Mouse (Mus musculus): Measurements from ENCODE around the gene 1700010B08Rik.
"Not testable (repeated sequence)": the region's sequence is repeated elsewhere in the genome, so short reads cannot be mapped to it uniquely, and the experiment has no call there.

Gene 1700010B08Rik

DNA sequence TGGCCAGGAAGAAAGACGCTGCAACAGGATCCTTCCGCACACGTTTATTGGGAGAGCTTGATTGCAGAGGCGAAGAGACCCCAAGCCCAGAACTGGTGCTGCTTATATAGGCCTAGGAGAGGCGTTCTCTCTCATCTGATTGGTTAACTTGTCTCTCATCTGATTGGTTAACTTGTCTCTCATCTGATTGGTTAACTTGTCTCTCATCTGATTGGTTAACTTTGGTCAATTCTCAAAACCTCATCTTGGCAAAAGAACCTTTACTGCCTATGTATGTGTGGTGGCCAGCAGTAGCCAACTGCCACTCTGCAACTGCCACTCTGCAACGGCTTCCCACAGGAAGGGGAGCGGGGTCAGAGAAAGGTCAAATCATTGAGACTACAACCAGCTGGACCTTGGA is at the start of gene 1700010B08Rik:
Gene 1700010B08Rik, plus strand, starts transcription at position 301 of the 400 bp plus-strand sequence.
- DNase-seq: not testable (repeated sequence)

DNA sequence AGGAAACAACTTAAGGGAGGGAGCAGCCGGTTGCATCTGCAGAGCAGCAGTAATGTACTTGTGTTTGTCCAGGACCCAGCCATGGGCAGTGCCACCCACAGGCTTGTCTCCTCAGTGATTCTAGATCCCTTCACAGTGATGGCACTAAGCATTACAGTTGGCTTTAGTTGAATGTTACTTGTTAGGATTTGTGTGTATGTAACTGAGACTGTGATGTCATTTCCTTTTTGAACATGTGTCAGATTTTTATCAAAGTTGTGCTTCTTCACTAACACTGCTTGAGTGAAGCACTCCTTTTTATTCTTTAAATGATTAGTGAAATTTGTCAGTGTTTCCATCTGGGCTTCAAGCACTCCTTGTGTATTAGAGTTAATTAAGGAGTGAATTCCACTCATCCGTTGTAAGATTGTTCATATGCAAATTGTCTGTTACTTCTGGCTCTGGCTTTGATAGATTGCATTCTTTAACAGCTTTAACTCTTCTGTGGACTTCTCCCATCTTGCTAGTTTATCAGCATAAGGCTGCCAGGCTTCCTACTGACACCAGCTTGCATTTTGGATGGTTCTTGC is 46.8 kb upstream of the 1700010B08Rik start:
- no peak for DNase-seq

DNA sequence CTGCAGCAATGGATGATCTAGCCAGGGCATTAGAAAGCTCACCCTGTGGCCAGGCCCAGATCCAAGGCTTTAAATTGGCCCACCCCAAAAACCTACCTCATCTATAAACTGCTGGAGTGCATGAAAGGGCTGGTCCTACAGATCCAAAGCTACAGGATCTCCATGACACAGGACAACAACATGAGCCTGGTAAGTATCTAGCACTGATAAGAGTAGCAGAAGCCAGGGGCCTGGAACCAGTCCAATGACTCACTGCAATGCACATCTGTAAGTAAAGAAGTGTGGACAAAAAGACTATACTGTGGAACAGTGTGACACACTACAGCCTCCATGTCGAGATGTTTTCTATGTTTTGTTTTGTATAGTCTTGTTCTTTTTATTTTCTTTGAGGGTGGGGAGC is 45.7 kb upstream of the 1700010B08Rik start:
- no peak for DNase-seq

DNA sequence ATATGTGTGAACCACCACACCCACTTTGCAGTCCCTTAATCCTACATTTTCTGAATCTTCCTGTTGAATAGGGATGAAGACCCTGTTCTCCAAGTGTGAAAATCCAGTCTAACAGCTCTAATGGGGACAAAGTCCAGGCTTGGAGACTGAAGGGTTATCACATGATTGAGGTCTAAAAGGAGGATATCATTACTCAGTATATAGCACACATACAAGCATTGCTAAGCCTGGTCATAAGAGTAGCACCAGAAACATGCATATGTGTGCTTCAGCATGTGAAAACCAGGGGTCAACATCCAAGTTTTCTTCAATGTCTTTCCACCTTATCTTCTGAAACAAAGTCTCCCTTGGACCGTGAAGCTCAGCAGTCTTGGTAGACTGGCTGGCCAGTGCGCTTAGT is 40.6 kb upstream of the 1700010B08Rik start:
- no peak for DNase-seq

DNA sequence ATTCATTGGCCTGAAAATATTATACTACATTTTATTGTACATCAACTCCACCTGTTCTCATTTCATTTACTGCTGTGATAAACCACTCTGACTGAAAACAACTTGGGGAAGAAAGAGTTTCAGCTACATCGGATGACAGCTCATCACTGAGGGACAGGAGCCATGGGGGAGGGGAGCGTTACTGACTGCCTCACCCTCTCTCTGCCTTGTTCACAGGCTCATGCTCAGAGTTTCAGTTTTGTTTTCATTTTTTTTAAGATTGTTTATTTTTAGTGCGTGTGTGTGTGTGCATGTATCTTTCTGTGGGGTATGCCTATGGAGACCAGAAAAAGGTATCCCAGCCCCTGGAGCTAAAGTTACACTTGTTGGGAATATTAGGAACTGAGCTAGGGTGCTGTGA is 40.0 kb upstream of the 1700010B08Rik start:
- no peak for DNase-seq

DNA sequence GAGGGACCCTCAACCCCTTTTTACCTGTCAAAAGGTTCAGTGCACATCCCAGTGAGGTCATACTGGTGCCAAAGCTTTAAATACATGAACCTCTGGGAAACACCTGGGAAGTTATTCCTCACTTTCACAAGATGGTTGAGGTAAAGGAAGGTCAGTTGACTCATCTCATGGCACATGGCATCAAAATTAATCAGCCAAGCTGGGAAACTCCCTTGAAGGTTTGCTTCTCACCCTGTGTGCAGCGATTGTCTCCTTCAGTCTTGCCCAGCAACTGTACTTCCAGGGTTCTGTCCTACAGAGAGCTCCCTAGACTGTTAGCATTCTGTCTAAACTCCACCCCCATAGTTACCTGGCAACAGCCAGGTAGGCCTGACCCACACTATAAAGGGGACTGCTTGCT is 39.1 kb upstream of the 1700010B08Rik start:
- DNase-seq: no peak

DNA sequence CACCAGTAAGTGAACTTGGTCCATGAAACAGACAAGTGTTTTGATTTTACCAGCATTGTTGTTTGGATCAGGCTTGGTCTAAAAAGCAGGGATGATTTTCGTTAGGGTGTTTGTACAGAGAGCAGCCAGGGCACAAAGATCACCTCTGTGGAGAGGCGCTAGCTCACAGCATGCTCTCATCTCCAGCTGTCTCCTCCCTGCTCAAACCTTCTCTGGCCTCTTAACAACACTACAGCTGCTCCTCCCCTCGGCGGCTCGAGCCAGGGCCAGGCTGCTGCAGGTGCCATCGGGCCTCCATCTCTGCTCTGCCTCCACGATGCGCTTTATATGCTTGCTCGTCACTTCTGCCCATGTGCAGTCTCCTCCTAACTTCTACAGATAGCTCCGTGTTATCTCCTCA is 36.4 kb upstream of the 1700010B08Rik start:
- DNase-seq: no peak

DNA sequence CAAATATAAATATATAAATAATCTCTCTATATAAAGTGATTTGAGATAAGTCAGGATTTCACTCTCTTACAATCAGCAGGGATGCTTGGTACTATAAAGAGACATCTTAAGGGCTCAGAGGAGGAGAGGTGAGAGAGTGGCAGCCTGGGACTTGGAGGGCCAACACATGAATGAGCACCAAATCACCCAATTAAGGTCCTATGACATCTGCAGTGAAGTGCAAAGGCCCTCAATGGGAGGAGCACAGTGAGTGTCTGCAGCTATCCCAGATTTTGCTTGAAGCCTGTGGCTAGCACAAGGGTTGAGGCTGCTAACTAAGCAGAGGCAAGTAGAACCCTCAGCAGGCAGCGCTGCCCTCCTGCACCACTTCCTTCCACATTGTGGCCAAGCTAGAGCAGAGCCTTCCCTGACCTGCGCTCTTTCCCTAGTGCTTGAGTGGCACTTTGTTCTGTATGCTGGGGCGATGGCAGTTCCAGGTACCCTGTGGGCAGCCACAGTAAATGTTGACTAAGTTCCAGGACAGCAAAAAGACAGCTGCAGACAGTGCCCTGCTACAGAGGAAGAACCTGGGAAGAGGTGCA is 33.3 kb upstream of the 1700010B08Rik start:
- no peak for DNase-seq

DNA sequence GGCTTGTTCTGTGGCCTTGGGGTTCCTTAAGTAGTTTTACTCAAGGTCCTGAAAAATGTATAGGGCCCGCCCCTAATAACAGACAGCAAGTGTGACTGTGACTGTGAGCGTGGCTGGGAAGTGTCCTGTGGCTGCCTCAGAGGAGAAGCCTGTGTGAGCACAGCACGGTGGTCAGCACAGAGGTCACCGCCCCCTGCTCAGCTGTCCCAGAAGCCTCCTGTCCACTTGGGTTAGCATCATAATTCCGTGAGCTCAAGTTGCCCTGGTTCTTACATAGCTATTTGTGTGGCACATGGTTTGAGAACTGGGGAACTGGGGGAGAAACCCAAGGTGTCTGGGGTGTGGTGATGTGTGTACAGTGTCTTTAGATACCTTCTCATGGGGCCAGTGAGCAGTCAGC is 31.9 kb upstream of the 1700010B08Rik start:
- DNase-seq: no peak

DNA sequence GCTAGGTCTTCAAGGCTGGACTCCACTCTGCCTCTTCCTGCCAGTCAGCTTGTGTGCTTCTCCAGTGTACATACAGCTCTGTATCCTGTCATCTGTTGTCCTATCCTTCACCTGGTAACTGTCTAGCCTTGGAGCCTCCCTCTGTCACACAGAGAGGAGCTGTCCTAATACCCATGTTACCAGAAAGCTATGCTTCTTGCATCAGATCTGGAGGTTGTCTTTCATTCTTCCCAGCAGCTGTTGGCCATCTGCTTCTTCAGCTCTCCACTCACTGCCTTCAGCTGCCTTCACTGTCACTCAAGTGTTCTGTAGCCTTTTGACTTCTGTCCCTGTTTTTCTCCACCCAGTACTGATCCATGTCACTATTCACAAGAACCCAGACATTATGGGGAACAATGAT is 29.4 kb upstream of the 1700010B08Rik start:
- DNase-seq: no peak

DNA sequence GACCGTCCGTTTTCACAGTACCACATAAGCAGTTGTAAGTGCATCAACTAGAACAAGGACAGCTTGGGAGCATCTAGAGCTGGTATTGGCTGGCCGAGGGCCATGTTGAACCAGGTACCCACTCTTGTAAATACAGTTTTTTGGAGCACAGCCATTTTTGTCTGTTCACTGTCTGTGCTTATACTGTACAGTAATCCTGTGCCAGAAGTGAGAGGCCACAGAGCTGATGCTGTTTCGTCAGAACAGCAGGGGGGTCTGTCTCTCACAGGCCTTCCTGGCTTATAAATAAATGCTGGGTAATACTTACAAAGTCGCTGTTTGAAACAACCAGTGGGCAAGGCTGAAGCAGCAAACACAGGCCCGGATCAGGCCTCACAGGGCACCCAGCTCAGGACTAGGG is 27.5 kb upstream of the 1700010B08Rik start:
- no peak for DNase-seq

DNA sequence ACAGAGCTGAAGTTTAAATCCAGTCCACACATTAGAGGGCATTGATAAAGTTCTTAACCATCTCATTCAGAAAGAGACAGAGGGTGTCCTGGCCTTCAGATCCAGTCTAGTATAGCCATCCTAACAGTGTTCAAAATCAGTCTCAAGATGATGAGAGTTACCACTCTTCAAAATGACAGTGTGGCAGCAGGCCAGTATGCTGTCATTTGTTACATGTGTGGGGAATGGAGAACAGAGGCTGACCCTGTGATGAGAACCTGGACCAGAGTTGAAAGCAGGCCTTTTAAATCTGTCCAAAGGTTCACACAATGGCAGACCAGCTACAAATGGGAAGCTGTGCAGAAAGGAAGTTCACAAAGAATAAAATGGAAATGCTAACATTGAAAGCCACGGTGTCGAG is 26.5 kb upstream of the 1700010B08Rik start:
- no peak for DNase-seq

DNA sequence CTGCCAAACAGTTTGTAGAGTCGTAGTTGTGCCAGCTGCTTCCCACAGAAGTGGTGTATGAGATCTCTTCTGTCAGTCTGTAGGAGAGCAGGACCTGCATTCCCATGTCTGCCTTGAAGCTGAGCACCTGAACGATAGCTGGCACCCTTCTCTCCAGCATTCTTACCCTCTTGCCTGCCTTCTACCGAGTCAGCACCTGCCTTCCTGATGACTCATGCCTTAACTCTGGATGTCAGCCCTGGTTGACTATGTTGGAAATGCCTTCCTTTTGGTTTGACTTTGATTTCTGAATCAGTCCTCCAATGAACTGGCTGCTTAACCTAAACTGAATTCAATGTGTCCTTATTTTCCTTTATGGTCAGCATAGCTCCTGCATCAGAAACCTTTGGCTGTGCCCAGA is 20.4 kb upstream of the 1700010B08Rik start:
- DNase-seq: no peak

DNA sequence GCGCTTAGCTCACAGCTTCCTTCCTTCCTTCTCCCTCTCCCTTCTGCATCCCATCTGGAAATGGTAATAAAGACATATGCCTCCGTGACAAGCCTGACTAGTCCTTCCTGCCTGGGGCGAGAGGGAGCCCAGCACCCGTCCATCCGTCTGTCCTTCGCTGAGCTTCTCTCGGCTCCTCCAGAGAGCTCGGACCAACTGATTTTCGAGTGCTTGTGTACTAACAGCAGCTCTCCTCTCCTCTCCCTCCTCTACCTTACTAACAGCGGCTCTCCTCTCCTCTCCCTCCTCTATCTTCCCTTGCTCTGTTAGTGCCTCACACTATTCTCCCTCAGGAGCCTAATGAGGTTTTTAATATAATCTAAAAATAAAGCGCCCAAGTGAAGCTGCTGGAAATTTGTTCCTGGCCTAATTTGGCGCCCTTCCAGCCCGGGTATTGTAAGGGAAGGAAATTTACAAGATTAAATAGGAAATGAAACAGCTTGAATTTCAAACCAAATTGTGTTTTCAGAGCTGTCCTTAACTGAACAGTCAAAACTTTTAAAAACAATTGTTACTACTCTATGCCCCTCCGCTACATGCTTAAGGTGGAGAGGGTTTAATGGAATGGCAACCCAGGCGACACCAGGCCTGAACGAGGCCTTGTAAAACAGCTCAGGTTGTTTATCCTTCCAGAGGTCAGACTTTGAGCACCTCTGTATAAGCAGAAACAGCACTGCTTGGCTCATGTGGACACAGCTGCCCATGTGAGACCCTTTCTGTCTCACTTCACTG is 16.9 kb upstream of the 1700010B08Rik start:
- peak in 1 of 2 experiments; percentile 22 for DNase-seq

DNA sequence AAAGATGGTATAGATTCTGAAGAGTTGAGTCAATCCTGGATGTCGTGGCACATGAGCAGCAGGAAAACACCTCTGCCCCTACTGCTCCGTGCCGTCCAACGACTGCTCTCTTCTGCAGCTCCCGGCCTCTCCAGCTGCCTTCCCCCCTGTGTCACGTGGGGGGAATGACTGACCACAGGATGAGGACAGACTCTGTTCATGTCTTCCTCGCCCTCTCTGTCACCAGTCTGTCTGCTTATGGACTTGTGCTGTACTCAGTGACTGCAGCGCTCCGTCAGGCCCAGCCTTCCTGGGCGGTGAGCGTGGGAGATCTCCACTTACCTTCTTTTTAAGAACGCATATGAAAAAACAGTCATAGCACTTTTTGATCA is 16.4 kb upstream of the 1700010B08Rik start:
- no peak for DNase-seq

DNA sequence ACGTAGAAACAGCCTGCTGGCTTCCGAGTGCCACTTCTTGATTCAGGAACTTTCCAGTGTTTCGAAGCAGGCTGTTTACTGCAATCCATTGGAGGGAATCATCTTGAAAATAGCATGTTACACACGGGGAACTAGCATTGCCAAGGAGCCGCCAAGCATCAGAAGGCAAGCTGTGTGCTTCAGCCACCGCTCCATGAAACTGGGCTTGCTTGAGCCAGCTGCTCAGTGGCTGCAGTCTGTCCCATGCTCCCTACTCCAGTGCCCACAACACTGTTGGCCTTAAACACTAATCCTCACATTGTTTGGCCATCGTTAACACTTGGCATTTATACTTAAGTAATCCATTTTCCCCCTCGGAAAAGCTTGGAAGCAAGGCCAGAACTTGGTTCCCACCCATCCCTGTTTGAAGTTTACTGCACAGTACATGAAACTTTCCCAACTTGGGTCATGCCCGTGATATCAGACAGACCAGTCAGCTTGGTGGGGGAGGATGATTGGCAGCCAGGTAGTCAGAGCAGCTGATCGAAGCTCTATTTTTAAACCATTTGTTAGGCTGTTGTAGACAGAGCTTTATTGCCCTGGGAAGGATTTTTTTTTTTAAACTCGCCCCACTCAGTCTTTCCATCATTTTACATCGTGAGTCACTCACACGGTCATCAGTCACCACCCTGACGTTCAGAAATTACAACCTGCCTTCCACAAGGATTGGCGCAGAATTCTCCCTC is 13.2 kb upstream of the 1700010B08Rik start:
- DNase-seq: no peak

DNA sequence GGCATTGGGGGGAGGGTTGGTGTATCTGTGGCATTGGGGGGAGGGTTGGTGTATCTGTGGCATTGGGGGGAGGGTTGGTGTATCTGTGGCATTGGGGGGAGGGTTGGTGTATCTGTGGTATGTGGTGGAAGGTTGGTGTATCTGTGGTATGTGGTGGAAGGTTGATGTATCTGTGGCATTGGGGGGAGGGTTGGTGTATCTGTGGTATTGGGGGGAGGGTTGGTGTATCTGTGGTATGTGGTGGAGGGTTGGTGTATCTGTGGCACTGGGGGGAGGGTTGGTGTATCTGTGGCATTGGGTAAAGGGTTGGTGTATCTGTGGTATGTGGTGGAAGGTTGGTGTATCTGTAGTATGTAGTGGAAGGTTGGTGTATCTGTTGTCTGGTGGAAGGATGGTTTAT is 11.6 kb upstream of the 1700010B08Rik start:
- DNase-seq: not testable (repeated sequence)

DNA sequence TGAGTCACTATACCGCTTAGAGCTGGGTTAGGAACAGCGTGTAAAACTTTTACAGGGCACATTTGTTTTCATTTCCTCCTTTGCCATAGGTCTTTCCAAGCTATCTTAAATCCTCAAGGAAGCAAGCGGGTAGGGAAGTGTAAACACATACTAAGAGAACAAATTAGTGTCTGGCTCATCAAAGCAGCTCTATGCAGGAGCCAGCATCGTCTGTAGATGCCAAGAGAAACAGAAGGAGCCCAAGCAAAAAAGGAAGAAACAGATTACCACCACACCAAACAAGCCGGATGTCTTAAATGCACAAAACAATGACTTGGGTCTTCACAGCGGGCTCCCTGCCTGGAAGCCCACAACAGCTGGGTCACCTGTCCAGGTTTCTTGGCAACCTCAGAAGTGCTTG is 9.0 kb upstream of the 1700010B08Rik start:
- no peak for DNase-seq

DNA sequence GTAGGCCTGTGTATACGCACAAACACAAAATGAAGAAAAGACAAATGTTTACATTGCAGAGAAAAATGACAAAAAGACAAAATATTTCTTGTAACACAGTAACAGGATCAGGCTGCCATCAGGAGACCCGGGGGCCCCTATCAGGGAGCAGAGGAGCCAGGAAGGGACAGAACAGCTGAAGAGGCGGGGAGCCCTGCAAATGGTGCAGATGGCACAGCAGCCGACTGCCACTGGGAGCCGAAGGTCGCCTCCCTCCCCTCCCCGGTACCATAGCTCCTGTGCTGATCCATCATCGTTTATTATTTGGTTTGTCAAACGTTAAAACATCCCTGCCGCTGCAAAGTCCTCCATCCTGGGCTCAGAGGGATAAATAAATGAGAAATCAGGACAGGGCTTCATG is 6.6 kb upstream of the 1700010B08Rik start:
- no peak for DNase-seq

DNA sequence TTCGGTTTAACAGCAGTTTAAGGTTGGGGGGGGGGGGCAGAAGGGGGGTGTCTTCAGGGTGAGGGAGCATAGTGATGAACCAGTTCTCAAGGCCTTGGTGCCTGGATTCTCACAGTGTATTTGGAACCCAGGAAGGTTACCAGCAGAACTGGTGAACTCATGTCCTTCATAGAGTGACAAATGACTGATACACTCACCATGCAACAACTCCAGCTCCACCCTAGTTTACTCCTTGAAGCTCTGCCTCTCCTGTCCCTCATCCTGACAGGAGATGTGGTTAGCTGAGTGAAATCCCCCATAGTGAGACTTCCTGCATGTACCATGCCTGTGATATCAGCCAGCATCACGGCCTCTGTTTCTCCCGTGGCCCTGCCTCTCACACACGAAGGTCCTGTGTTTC is 6.0 kb upstream of the 1700010B08Rik start:
- no peak for DNase-seq

DNA sequence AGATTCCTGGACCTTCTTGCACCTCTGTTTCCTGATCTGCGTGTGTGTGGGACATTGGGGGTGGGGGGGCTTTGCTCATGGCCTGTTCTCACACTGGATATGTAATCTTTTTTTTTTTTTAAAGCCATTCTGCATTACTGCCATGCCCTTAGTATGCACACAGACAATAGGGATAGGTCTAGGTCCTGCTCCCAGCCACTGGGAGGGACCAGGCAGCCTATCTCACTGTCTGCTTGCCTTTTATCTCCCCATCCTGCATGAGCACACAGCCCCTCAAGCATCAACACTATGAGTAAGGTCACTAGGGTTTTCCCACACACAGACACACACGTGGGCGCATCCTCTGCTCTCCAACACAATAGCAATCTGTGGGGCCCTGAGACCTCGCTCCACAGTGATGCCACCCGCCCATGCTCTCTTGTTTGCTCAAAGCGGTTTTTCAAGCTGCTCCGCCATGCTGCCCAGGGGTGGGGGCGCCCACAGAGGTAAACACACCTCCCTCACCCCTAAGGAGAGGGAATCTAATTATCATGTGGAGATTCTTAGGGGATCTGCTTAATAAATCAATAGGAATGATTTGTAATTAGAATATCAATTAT is 4.5 kb upstream of the 1700010B08Rik start:
- DNase-seq: no peak

DNA sequence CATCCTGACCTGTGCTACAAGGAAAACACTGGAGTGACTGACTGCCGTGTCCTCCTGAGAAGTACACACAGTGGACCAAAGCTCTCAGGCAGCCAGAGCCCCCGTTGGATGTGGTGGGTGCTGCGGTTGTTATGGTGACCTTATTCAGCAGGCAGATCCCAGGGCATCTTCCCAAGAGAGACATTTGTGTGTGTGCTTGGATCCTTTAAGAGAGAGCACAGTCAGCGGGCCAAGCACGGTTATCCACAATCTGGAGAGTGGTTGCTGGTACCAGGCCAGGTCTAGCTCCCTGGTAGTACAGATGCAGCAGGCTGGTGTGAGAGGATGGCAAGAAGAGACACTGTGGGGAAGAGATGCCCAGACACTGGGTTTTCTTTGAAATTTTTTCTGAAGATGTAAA is 2.2 kb upstream of the 1700010B08Rik start:
- DNase-seq: no peak

DNA sequence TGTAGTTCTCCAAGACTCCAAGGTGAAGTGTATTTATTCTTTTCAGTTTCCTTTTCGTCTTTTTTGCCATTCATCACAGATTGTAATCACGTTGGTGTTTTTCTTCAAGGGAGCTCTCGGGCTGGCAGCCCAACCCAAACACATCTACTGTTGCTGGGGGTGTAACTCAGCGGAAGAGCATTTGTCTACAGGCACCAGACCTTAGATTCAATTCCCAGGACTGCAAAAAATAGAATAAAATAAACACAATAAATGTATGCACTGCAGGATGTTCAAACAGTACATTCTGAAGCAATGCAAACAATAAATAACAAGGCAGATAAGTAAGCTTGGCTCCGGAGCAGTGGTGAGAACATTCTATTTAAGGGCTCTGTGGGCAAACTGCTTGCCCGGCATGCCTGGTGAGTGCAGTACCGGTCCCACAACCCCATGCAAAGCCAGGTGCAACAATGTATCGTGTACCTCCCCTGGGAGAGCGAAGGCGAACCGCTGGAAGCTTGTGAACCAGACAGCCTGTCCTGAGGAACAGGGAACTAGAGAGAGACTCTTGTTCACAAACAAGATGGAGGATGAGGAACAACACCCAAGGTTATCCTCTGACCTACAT is 3.1 kb downstream of the 1700010B08Rik start:
- no peak for DNase-seq
